Mouse (Mus musculus) kidney, postnatal 14 days (tissue): ENCODE measurements at regions not wholly inside any gene's neighbourhood (a gene's known extent, or its start where the extent isn't known, plus 50 kb on each side); places are given as distances from the start of the nearest gene placed in this dataset.

Source experiments
- DNase-seq: peaks from one replicate; pipeline ENCODE4 v3.0.0; 2022; ENCODE audit warnings: mixed read lengths

- DNase-seq = no peak
These were observed 1123.0 kb upstream of the Cited2 start for GRCm38 (mm10) chr10:16600041-16600440.

GRCm38 (mm10) chr10:16600551-16601224 lies 1122.3 kb upstream of the Cited2 start:
- no peak for DNase-seq

- DNase-seq = no peak
These were observed 1121.8 kb upstream of the Cited2 start for GRCm38 (mm10) chr10:16601225-16601595.

GRCm38 (mm10) chr10:16608339-16608738 lies 1114.7 kb upstream of the Cited2 start:
- no peak for DNase-seq

- DNase-seq = no peak
These were observed 1104.3 kb upstream of the Cited2 start for GRCm38 (mm10) chr10:16618752-16619151.

- DNase-seq = no peak
These were observed 1103.4 kb upstream of the Cited2 start for GRCm38 (mm10) chr10:16619584-16619983.

- DNase-seq = no peak
These were observed 1102.0 kb upstream of the Cited2 start for GRCm38 (mm10) chr10:16620804-16621559.

- DNase-seq = no peak
These were observed 1100.2 kb upstream of the Cited2 start for GRCm38 (mm10) chr10:16622821-16623220.

- DNase-seq = no peak
These were observed 1089.8 kb upstream of the Cited2 start for GRCm38 (mm10) chr10:16633236-16633635.

GRCm38 (mm10) chr10:16635463-16635862 lies 1087.6 kb upstream of the Cited2 start:
- no peak for DNase-seq

- DNase-seq = peak; percentile 42
These were observed 1086.0 kb upstream of the Cited2 start for GRCm38 (mm10) chr10:16637006-16637405.

GRCm38 (mm10) chr10:16638111-16638510 lies 1084.9 kb upstream of the Cited2 start:
- DNase-seq = no peak

GRCm38 (mm10) chr10:16640136-16640535 lies 1082.9 kb upstream of the Cited2 start:
- no peak for DNase-seq

GRCm38 (mm10) chr10:16650120-16650519 lies 1072.9 kb upstream of the Cited2 start:
- no peak for DNase-seq

- no peak for DNase-seq
These were observed 1070.6 kb upstream of the Cited2 start for GRCm38 (mm10) chr10:16652450-16652849.

- no peak for DNase-seq
These were observed 1058.5 kb upstream of the Cited2 start for GRCm38 (mm10) chr10:16664483-16664882.

- no peak for DNase-seq
These were observed 1052.7 kb upstream of the Cited2 start for GRCm38 (mm10) chr10:16670286-16670685.

- DNase-seq = no peak
These were observed 1042.0 kb upstream of the Cited2 start for GRCm38 (mm10) chr10:16681001-16681400.

- DNase-seq = no peak
These were observed 1037.7 kb upstream of the Cited2 start for GRCm38 (mm10) chr10:16685352-16685751.

- no peak for DNase-seq
These were observed 1016.0 kb upstream of the Cited2 start for GRCm38 (mm10) chr10:16706976-16707375.

GRCm38 (mm10) chr10:16713143-16713542 lies 1009.9 kb upstream of the Cited2 start:
- DNase-seq = no peak

GRCm38 (mm10) chr10:16714065-16714464 lies 1009.0 kb upstream of the Cited2 start:
- DNase-seq = no peak

GRCm38 (mm10) chr10:16714526-16714925 lies 1008.5 kb upstream of the Cited2 start:
- no peak for DNase-seq

- no peak for DNase-seq
These were observed 980.8 kb upstream of the Cited2 start for GRCm38 (mm10) chr10:16742246-16742645.
